Mouse (Mus musculus) urinary bladder, adult 2 months (tissue): ENCODE results near the gene Ppp1r11. TPM values are rescaled to one million over a fixed set of nuclear protein-coding genes. Genes with fewer than 3 reads are reported as not detected.
"Not testable (repeated sequence)": the region's sequence is repeated elsewhere in the genome, so short reads cannot be mapped to it uniquely, and the experiment has no call there.

Source experiments
- DNase-seq: peaks from one replicate; pipeline ENCODE4 v3.0.0; 2022; ENCODE audit warnings: low spot score
- polyA plus RNA-seq: library from polyadenylated mRNA; depleted of rRNA; stranded (reverse); fragments of >200 nt; gene quantifications from 2 replicates; pipeline ENCODE4 v1.2.3, GENCODE M21; 2012; rRNA removed

Gene Ppp1r11
- polyA plus RNA-seq: 114 and 122 TPM in 2 replicates

- DNase-seq: peak; percentile 82
Measured at GRCm38 (mm10) chr17:36950981-36951947, at the start of gene Ppp1r11. Ppp1r11 (minus strand) TSS chr17:36951741.

- DNase-seq: no peak
Measured at GRCm38 (mm10) chr17:37000863-37001262, 49.3 kb upstream of the Ppp1r11 start, which contains the start of gene Zfp57. Zfp57 (plus strand) TSS chr17:37001163.

GRCm38 (mm10) chr17:36998477-36998876, 46.9 kb upstream of the Ppp1r11 start:
- no peak for DNase-seq

DNA sequence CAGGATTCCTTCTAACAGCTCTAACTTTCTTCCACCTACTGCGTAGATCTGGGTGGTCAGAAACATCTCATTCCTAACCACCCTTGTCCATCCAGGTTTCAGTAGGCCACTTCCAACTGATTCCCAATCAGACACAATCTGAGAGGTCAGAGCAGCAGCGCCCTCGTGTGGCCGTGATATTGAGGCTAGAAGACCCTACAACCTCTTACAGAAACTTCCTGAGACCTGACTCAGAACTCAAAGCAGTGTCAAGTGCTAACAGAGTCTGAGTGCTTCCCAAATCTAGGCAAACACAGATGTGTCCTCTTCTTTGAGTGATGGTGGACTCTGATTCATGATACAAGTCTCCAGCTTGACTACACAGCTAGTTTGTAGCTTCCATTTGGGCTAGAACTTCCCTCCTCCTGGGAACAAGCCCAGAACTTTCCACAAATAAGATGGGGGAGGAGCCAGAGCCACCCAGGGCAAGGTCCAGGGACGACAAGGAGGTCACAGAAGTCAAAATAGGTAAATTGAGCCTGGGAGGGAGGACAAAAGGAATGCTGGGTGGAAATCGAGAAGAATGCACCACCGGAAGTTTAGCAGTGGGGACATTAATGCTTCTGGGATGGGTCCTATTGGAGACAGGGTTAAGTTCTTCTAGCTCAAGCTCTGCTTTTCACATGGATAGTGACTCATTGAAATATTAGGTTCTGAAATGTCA, 45.6 kb upstream of the Ppp1r11 start:
- DNase-seq: peak; percentile 61

DNA sequence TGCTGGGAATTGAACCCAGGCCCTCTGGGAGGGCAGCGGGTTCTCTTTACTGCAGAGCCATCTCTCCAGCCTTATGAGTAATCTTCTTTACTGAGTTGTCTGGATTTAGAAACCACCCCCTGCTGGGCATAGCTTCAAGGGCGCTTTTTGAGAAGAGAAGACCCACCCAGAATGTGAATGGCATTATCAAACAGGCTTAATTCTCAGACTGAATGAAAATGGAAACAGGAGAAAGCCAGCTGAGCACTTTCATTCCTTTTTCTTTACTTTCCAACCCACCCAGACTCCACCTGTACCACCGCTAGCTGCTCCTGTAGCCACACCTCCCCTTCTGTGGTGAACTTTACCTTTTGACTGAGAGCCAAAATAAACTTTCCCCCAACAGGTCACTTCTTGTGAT, 43.9 kb upstream of the Ppp1r11 start:
- DNase-seq: no peak

- DNase-seq: no peak
Measured at GRCm38 (mm10) chr17:36994528-36994927, 43.0 kb upstream of the Ppp1r11 start.

GRCm38 (mm10) chr17:36993770-36994325, 42.3 kb upstream of the Ppp1r11 start:
- DNase-seq: no peak

DNA sequence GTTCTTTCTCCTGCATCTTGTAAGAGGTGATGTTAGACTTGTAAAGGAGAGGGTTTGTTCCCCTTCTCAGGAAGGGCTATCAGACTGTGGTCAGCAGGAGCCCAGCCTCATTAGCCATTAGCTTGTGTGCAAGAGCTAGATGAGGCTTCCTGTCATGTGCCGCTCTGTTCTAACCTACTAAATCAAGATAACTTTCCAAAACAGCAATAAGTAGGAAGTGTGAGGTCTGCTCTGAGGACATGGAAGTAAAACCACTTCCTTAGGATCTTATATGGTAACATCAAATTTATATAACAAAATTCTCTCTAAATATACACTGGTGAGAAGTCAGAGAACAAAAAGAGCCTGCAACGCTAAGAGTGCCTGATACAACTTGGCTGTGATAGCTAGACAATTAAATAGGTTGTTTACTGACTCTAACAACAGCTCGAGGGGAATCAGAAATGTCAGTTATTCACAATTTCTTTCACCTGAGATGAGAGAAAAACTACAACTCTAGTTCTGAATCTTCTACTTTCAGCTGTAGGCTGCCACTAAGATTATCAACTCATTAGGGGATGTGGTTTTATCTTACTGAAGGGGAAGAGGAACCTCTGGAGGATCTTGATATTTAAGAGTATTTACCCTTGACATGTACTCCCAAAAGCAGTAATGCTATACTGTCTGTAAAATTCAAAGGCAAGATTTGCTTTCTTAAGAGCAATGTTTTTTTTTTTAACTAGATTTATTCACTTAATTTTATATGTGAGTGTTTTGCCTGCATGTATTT, 41.0 kb upstream of the Ppp1r11 start:
- no peak for DNase-seq

GRCm38 (mm10) chr17:36990630-36991029, 39.1 kb upstream of the Ppp1r11 start:
- DNase-seq: not testable (repeated sequence)

DNA sequence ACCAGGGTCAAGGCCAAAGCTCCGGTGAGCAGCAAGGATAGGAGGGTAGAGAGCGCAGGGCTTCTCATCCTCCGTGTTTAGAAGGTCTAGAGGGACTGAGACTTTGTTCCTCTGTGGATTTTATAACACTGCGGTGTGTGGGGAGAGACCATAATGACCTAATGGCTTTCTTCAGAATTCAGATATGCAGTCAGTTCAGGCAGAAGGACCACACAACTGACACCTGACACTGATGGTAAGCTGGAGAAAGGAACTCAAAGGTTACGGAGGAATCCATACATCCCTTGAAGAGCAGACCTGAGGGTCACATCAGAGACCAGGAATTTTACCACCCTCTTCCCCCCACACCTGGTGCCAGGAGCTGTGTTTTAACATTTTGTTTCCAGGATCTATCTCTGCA, 37.9 kb upstream of the Ppp1r11 start, which contains the start of gene H2-M5:
H2-M5 (minus strand) TSS at position 101 of the 400 bp plus-strand sequence.
- DNase-seq: no peak

DNA sequence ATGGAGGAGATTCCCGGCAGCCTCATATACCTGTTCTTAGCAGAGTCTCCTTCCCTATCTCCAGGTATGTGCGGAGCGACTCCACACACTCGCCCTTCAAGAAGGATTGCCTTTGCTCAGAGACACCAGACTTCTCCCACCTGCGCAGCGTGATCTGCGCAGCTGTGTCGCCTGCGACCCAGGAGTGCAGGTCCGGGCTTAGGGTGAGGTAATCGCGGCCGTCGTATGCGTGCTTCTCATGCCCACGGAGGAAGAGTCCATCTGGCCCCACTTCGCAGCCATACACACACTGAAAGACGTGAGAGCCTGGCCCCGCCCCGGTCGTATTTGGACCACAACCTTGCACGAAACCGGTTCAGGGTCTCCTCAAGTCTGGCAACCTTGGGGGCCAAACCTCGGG, 36.9 kb upstream of the Ppp1r11 start:
- DNase-seq: no peak

DNA sequence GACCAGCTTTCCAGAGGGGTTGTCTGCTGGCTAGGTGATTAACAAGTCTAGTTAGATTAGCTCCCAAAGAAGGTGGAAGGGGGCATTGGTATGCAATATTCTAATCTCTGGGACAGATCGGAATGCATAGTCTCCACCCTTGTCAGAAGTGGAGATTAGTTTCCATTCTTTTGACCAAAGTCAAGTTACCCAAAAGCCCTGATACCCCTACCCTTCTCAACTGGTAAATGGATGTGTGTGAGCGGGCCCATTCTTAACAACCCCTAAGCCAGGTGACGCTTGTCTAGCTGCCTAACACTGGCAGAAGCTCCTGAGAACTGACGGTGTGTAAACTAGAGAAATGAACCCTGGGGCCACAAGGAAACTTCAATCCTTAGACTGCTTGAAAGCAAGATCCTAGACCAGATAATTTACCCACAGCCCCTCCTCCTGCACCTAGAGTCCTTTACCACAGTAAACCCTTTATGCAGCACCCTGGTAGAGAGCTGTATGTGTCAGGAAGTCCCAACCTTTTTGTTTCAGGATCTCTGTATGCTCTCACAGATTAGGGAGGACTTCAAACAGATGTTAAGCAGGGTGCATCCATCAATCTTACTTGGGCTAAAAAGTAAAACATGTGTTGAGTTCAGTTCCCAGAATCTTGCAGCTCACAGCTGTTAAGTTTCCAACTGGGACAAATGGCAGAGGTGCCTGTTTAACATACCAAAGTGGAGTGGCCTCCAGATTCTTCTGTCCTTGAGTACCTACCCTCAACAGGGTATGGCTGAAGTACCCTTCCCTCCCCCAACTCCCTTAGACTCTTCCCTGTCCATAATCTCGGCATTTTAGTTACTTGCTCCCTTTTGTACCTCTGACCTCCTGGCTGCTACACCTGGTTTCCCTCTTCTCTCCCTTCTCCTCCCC, 31.0 kb upstream of the Ppp1r11 start:
- no peak for DNase-seq

DNA sequence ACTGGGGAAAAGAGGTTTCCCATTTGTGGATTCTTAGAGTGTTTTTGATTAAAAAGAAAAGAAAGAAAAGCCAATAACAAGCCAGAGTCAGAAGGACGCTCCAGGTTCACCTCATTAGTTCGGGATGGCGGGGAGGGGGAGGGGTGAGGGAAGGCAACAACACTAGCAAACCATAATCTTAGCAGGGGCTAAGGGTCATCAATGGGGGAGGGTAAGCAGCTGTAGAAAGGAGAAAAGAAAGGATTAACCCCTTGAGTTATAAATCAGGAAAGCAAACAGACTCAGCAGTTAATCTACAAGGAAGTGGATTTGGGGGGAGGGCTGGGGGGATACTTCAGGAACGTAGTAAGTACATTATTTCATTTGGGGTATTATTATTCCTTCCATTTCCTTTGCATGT, 30.3 kb upstream of the Ppp1r11 start:
- DNase-seq: no peak

GRCm38 (mm10) chr17:36981221-36981813, 29.8 kb upstream of the Ppp1r11 start, which contains the start of gene 2410137M14Rik:
2410137M14Rik (minus strand) TSS chr17:36981237.
- no peak for DNase-seq

GRCm38 (mm10) chr17:36973271-36973787, 21.8 kb upstream of the Ppp1r11 start:
- no peak for DNase-seq

GRCm38 (mm10) chr17:36972791-36973190, 21.2 kb upstream of the Ppp1r11 start:
- DNase-seq: no peak

DNA sequence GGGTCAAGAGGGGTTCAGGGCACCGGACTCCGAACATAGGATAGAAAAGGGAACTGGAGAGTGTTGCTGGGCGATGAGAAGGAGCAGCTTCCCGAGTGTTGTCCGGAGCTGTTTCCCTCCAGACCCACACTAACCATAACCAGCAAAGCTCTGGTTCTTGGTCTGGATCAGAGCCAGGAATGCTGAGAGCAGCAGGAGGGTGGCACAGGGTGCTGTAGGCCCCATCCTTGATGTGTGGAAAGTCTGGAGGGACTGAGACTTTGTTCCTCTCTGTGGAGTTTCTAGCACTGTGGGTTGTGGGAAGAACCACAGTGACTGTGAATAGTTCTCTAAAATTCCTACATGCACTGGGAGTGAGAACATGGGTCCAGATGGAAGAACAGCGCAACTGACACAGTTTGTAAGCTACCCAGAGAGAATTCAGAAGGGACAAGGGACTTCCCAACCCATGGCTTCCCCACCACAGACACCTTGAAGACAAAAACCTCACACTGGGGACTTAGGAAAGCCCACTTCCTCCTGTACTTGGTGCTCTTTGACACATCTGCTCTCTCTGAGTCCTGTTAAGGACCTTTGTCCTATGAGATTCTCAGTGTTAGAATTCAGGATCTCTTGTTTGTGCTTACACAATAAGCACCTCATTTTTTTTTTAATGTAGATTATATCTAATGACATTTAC, 19.8 kb upstream of the Ppp1r11 start:
- DNase-seq: no peak

GRCm38 (mm10) chr17:36970316-36970890, 18.9 kb upstream of the Ppp1r11 start:
- no peak for DNase-seq

GRCm38 (mm10) chr17:36966875-36967274, 15.3 kb upstream of the Ppp1r11 start:
- DNase-seq: no peak
